Mouse (Mus musculus) thymus, adult 2 months (tissue): ENCODE data around the gene Mdh1b.

Source experiments
- CTCF ChIP-seq: fragments of 200-500 bp; IDR thresholded peaks from 2 replicates; pipeline ENCODE4 v1.5.1; 2012; ENCODE audit warnings: mild to moderate bottlenecking, control low read depth, low read length, moderate library complexity, borderline replicate concordance; ENCODE audit not compliant: control insufficient read depth, poor library complexity, insufficient read depth; ENCODE audit errors: extremely low read depth
- POLR2A ChIP-seq: fragments of 200-500 bp; IDR thresholded peaks from 2 replicates; pipeline ENCODE4 v1.6.1; 2012; ENCODE audit warnings: mild to moderate bottlenecking, low read length, control low read depth, moderate library complexity; ENCODE audit not compliant: control insufficient read depth, poor library complexity, insufficient read depth; ENCODE audit errors: extremely low read depth

GRCm38 (mm10) chr1:63666089-63666488 lies 64.0 kb downstream of the Mdh1b start:
- TF ChIP-seq POLR2A (no peak), CTCF (no peak)
